Mouse (Mus musculus) kidney, postnatal 14 days (tissue): ENCODE measurements at regions not wholly inside any gene's neighbourhood (a gene's known extent, or its start where the extent isn't known, plus 50 kb on each side); places are given as distances from the start of the nearest gene placed in this dataset.
A peak's percentile ranks its signal among the peaks of the same experiment; 100 is the strongest.

Experiments
- DNase-seq: peaks from one replicate; pipeline ENCODE4 v3.0.0; 2022; ENCODE audit warnings: mixed read lengths

- no peak for DNase-seq
Observed at GRCm38 (mm10) chr12:77179138-77179537, 58.8 kb upstream of the Fut8 start.

GRCm38 (mm10) chr12:77177811-77178578 lies 59.9 kb upstream of the Fut8 start:
- DNase-seq, result peak; percentile 75

GRCm38 (mm10) chr12:77177303-77177702 lies 60.6 kb upstream of the Fut8 start:
- DNase-seq, result peak; percentile 27

GRCm38 (mm10) chr12:77174032-77174431 lies 63.9 kb upstream of the Fut8 start:
- DNase-seq, result peak; percentile 9

- no peak for DNase-seq
Observed at GRCm38 (mm10) chr12:77172540-77172939, 65.4 kb upstream of the Fut8 start.

- no peak for DNase-seq
Observed at GRCm38 (mm10) chr12:77170257-77170656, 67.7 kb upstream of the Fut8 start.

GRCm38 (mm10) chr12:77168367-77168766 lies 69.6 kb upstream of the Fut8 start:
- DNase-seq, result no peak

- no peak for DNase-seq
Observed at GRCm38 (mm10) chr12:77156698-77157097, 81.2 kb upstream of the Fut8 start.

GRCm38 (mm10) chr12:77155626-77156025 lies 82.3 kb upstream of the Fut8 start:
- no peak for DNase-seq

- DNase-seq, result no peak
Observed at GRCm38 (mm10) chr12:77151471-77151870, 86.5 kb upstream of the Fut8 start.

- DNase-seq, result no peak
Observed at GRCm38 (mm10) chr12:77149835-77150234, 88.1 kb upstream of the Fut8 start.

- DNase-seq, result no peak
Observed at GRCm38 (mm10) chr12:77148146-77148545, 89.8 kb upstream of the Fut8 start.

- DNase-seq, result no peak
Observed at GRCm38 (mm10) chr12:77143958-77144357, 94.0 kb upstream of the Fut8 start.

- no peak for DNase-seq
Observed at GRCm38 (mm10) chr12:77143521-77143920, 94.4 kb upstream of the Fut8 start.

- no peak for DNase-seq
Observed at GRCm38 (mm10) chr12:77143105-77143504, 94.8 kb upstream of the Fut8 start.

- no peak for DNase-seq
Observed at GRCm38 (mm10) chr12:77142224-77142623, 95.7 kb upstream of the Fut8 start.

- no peak for DNase-seq
Observed at GRCm38 (mm10) chr12:77141260-77142201, 96.4 kb upstream of the Fut8 start.

- DNase-seq, result no peak
Observed at GRCm38 (mm10) chr12:77140656-77141055, 97.3 kb upstream of the Fut8 start.

- peak; percentile 10 for DNase-seq
Observed at GRCm38 (mm10) chr12:77140141-77140540, 97.8 kb upstream of the Fut8 start.

GRCm38 (mm10) chr12:77139718-77140117 lies 98.2 kb upstream of the Fut8 start:
- peak; percentile 41 for DNase-seq

GRCm38 (mm10) chr12:77138506-77139201 lies 99.3 kb upstream of the Fut8 start:
- no peak for DNase-seq

GRCm38 (mm10) chr12:77137291-77137830 lies 100.6 kb upstream of the Fut8 start:
- no peak for DNase-seq

GRCm38 (mm10) chr12:77135661-77136060 lies 102.3 kb upstream of the Fut8 start:
- DNase-seq, result no peak
